Mouse (Mus musculus): ENCODE measurements around the gene Kcnj9.

DNA sequence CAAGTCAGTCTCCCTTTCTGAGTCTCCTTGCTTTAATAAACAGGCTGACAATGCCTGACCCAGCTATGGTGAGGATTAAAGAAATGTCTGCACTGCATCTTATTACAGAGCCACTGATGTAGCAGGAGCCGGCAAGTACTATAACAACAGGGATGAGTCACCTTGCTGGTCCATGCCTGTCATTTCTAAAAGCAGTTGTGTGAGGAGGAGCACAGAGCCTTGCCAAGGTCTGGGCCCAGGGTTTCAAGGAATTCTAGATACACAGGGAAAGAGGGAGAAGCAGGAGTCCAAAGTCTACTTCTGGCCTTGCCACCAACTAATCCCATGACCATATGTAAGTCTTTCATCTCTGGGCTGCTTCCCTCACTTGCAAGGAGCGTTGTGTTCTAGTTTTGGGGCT, 36.2 kb downstream of the Kcnj9 start:
- TF ChIP-seq CTCF (IDR thresholded peaks at IDR 0.05; ENCODE audit: borderline replicate concordance, extremely low read depth, insufficient read depth, insufficient read length) (no peak), POLR2A (IDR thresholded peaks at IDR 0.05; ENCODE audit: borderline replicate concordance, extremely low read depth, insufficient read depth, insufficient read length, poor library complexity, severe bottlenecking) (no peak)
